Mouse (Mus musculus) heart, adult 2 months (tissue): Measurements from ENCODE around the gene Exoc3l4. TPM values are rescaled to one million over a fixed set of nuclear protein-coding genes. Genes with fewer than 3 reads are reported as not detected.
A peak's percentile ranks its signal among the peaks of the same experiment; 100 is the strongest.

Experiments used
- DNase-seq, 2 experiments: peaks; one replicate each; pipeline ENCODE4 v3.0.0; 2021
- H3K27ac ChIP-seq: fragments of 200-600 bp; 2 replicates; pipeline ENCODE4 v1.8.1; 2022
- H3K27me3 ChIP-seq: fragments of 200-500 bp; 2 replicates; pipeline ENCODE4 v1.6.1; 2012; ENCODE audit warnings: mild to moderate bottlenecking, low read length, inconsistent platforms, mixed read lengths; ENCODE audit not compliant: control insufficient read depth, insufficient read depth
- H3K36me3 ChIP-seq: fragments of 200-500 bp; 2 replicates; pipeline ENCODE4 v1.6.1; 2012; ENCODE audit warnings: low read length, inconsistent platforms; ENCODE audit not compliant: control insufficient read depth, insufficient read depth
- H3K4me1 ChIP-seq: fragments of 200-500 bp; 2 replicates; pipeline ENCODE4 v1.6.1; 2011; ENCODE audit warnings: low read length; ENCODE audit not compliant: control insufficient read depth, insufficient read depth
- H3K4me3 ChIP-seq: fragments of 200-600 bp; 2 replicates; pipeline ENCODE4 v1.8.1; 2022
- H3K79me2 ChIP-seq: fragments of 200-500 bp; replicated peaks from 2 replicates; pipeline ENCODE4 v1.6.1; 2012; ENCODE audit warnings: mild to moderate bottlenecking, inconsistent platforms, low read length, moderate library complexity, mixed read lengths; ENCODE audit not compliant: control insufficient read depth, insufficient read depth
- H3K9ac ChIP-seq: fragments of 200-500 bp; 2 replicates; pipeline ENCODE4 v1.6.1; 2012; ENCODE audit warnings: low read depth, mild to moderate bottlenecking, control low read depth, inconsistent platforms, low read length, mixed read lengths
- CTCF ChIP-seq: fragments of 200-600 bp; IDR thresholded peaks from 2 replicates; pipeline ENCODE4 v1.8.1; 2022; ENCODE audit warnings: antibody characterized with exemption, mild to moderate bottlenecking, moderate library complexity
- EP300 ChIP-seq: fragments of 200-500 bp; IDR thresholded peaks from 2 replicates; pipeline ENCODE4 v1.6.1; 2011; ENCODE audit warnings: low read depth, low read length, control low read depth; ENCODE audit not compliant: insufficient read depth
- POLR2A ChIP-seq: fragments of 200-500 bp; IDR thresholded peaks from 2 replicates; pipeline ENCODE4 v1.6.1; 2011; ENCODE audit warnings: mild to moderate bottlenecking, low read depth, low read length, control low read depth; ENCODE audit not compliant: insufficient read depth
- WGBS: fragments of 180-500 bp; shearing (Covaris S2); methylation state at CpG from one replicate; pipeline ENCODE4 v1.1.7; 2018; 5-methylcytosine and 5-hydroxymethylcytosine counted together
- intact Hi-C: fragments of 180-260 bp; cut with DNase I; formaldehyde crosslinking; loops from one replicate; pipeline ENCODE4 v1.15.1; 2025
- long read RNA-seq: library from polyadenylated mRNA; stranded (forward); transcript quantifications from one replicate; pipeline ENCODE4 v2.0.0, GENCODE M21; 2021
- polyA plus RNA-seq: library from polyadenylated mRNA; depleted of rRNA; stranded (reverse); fragments of >200 nt; gene quantifications from 2 replicates; pipeline ENCODE4 v1.2.3, GENCODE M21; 2012; rRNA removed
- total RNA-seq, 2 experiments: library from RNA; stranded (reverse); gene quantifications; 2 replicates each; pipeline ENCODE4 v1.2.3; 2021

Gene Exoc3l4
- total RNA-seq: 1 to 10 TPM; 2.5 to 2.7 TPM
- polyA plus RNA-seq: 9.2 and 10.9 TPM in 2 replicates
- long read RNA-seq, partial matches to known transcripts: 0 of 3 reads
- long read RNA-seq, other reads (novel, unspliced or antisense): 3 of 3 reads

GRCm38 (mm10) chr12:111416921-111417779, at the start of gene Exoc3l4:
TSS of gene Exoc3l4 (plus strand) at chr12:111417017.
- 8% methylated on average over 17 of the region's 17 CpGs for WGBS
- Histone ChIP-seq H3K27me3 (no peaks in the 10 kb centered on the region), H3K36me3 (no peaks in the 10 kb centered on the region), H3K27ac (no peak within 1 kb of the TSS; the same call in 1 of the 2 replicates), H3K4me3 (peak within 1 kb of the TSS; percentile 46), H3K4me1 (peaks cover 6% of the 10 kb centered on the region), H3K79me2 (no peaks in the 10 kb centered on the region), H3K9ac (peak within 1 kb of the TSS; percentile 9)
- DNase-seq: peak; percentile 43 to 55
- intact Hi-C loops: no loop called here
- TF ChIP-seq POLR2A (0 out of 2 replicates have a peak, but pooled peaks have one; percentile 25), EP300 (no peak)

DNA sequence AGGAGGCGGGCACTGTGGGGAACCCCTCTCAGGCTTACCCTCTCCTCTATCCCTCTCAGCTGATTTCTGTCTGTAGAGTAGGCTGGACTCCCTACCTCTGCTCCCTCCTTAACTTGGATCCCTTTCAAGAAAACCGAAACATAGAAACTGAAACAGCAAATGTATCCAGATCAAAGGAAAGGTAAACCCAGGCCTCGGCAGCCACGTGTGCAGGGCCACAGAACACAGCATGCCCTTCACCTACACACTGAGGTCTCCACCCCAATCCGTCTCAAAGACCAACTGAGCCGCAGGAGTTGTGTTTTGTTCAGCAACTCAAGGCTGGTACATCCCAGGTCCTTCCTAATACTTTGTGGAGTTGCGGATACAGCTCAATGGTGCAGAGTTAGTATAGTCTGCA, 49.8 kb upstream of the Exoc3l4 start:
- Histone ChIP-seq H3K79me2 (peaks cover 15% of the 10 kb centered on the region), H3K27me3 (no peaks in the 10 kb centered on the region), H3K4me1 (peaks cover 31% of the 10 kb centered on the region), H3K36me3 (peaks cover 5% of the 10 kb centered on the region), H3K4me3 (no peak overlapping the region), H3K9ac (no peak overlapping the region), H3K27ac (no peak overlapping the region)
- intact Hi-C loops: no loop called here
- DNase-seq: no peak
- WGBS: 48% methylated on average over 7 of the region's 7 CpGs
- no peak for TF ChIP-seq EP300
- no peak for TF ChIP-seq POLR2A
- no peak for TF ChIP-seq CTCF

DNA sequence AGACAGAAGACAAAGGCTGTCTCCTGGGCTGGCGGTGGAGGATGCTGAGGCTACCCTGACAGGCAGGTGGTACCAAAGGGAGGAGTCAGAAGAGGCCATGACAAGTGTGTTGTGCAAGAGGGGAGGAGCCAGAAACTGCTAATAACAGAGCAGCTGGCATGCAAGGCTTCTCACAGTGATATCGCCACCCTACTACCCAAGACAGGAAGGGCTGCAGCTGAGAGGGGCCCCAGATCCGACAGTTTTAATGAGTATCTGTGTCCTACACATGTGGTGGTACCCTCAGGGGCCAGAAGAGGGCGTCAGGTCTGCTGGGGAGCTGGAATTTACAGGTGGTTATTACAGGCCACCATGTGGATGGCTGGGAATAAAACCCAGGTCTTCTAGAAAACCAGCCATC, 46.6 kb upstream of the Exoc3l4 start:
- peaks cover 33% of the 10 kb centered on the region for H3K4me1 ChIP-seq
- H3K27ac ChIP-seq: no peak overlapping the region
- TF ChIP-seq POLR2A (no peak), CTCF (peak; percentile 45), EP300 (no peak)

GRCm38 (mm10) chr12:111371905-111372304, 44.9 kb upstream of the Exoc3l4 start:
- intact Hi-C loops: no loop called here
- peaks cover 32% of the 10 kb centered on the region for H3K4me1 ChIP-seq
- H3K4me3 ChIP-seq: no peak overlapping the region
- H3K36me3 ChIP-seq: peaks cover 5% of the 10 kb centered on the region
- no peak for DNase-seq
- H3K27me3 ChIP-seq: no peaks in the 10 kb centered on the region
- peaks cover 10% of the 10 kb centered on the region for H3K79me2 ChIP-seq
- H3K27ac ChIP-seq: no peak overlapping the region
- H3K9ac ChIP-seq: no peak overlapping the region
- 52% methylated on average over 7 of the region's 7 CpGs for WGBS
- TF ChIP-seq CTCF: no peak
- no peak for TF ChIP-seq POLR2A
- no peak for TF ChIP-seq EP300

More for the DNA sequence above, 46.6 kb upstream of the Exoc3l4 start:
- H3K27me3 ChIP-seq: no peaks in the 10 kb centered on the region
- H3K4me3 ChIP-seq: no peak overlapping the region
- WGBS: 52% methylated on average over 4 of the region's 4 CpGs
- H3K79me2 ChIP-seq: peaks cover 10% of the 10 kb centered on the region
- no peak for DNase-seq
- intact Hi-C loops: no loop called here
- peaks cover 5% of the 10 kb centered on the region for H3K36me3 ChIP-seq
- no peak overlapping the region for H3K9ac ChIP-seq

GRCm38 (mm10) chr12:111373411-111373810, 43.4 kb upstream of the Exoc3l4 start:
- no peak for DNase-seq
- Histone ChIP-seq H3K4me1 (peaks cover 26% of the 10 kb centered on the region), H3K27me3 (no peaks in the 10 kb centered on the region), H3K4me3 (no peak overlapping the region), H3K36me3 (peaks cover 5% of the 10 kb centered on the region), H3K79me2 (peaks cover 8% of the 10 kb centered on the region), H3K27ac (no peak overlapping the region), H3K9ac (no peak overlapping the region)
- WGBS: 67% methylated on average over 6 of the region's 6 CpGs
- TF ChIP-seq CTCF (no peak), POLR2A (no peak), EP300 (no peak)
- intact Hi-C loops: no loop called here

DNA sequence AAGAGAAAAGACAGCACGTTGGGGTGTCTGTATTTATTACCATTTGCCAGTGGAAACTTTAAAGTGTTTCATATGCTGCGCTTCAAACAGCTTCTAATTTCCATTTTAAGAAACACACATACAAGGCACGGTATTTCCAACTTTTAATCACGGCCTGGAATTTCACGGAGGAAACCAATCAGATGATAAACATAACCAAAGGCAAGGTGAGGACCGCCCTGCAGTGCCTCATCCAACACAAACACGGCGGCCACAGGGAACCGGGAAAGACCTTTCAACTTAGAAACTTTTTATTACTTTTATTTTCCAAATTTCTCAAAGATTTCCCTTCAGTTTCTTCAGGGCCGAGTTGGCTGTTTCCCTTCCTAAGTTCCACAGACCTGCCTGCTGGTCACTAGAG, 42.1 kb upstream of the Exoc3l4 start:
- DNase-seq: peak in 1 of 2 experiments; percentile 23
- no peak for TF ChIP-seq POLR2A
- TF ChIP-seq CTCF: no peak
- TF ChIP-seq EP300: no peak
- WGBS: 18% methylated on average over 10 of the region's 10 CpGs
- intact Hi-C loops: no loop called here
- Histone ChIP-seq H3K27ac (peak overlapping the region; percentile 99; the same call in 1 of the 2 replicates), H3K27me3 (no peaks in the 10 kb centered on the region), H3K36me3 (peaks cover 2% of the 10 kb centered on the region), H3K4me1 (peaks cover 18% of the 10 kb centered on the region), H3K79me2 (peaks cover 6% of the 10 kb centered on the region), H3K4me3 (peak overlapping the region; percentile 80; the same call in 1 of the 2 replicates), H3K9ac (no peak overlapping the region)
